19 mouse cellular contexts compared by ENCODE assay signal in genomic region chr15:89352054-89352453, GRCm38 (mm10). TPM values are rescaled to one million over a fixed set of nuclear protein-coding genes. Genes with fewer than 3 reads are reported as not detected.
A peak's percentile ranks its signal among the peaks of the same experiment; 100 is the strongest.
DNase-seq lines count a peak whose midpoint lies in the region; TF ChIP-seq lines count a peak whose summit lies in the region.
"Had no signal": no experiment of that assay in that cellular context is flagged by ENCODE, and none has a peak within 500 bp of the region (broad histone marks: within the 10 kb centered on the region; RNA-seq: fewer than 3 reads in every experiment).

No protein-coding gene starts in this region.

- in situ Hi-C loops in ES-E14 (cut with MboI; ENCODE audit: low sequenced_read_pairs in 2 of 2, unreplicated experiment in 2 of 2): no loop called here

- peak overlapping the region; percentile 15 for H3K9ac ChIP-seq in ES-E14 (ENCODE audit: insufficient read depth, low read depth, low read length, poor library complexity, severe bottlenecking)
- H3K9ac ChIP-seq: embryonic facial prominence, embryonic 12.5 days; forebrain, embryonic 12.5 days; forebrain, embryonic 15.5 days; forebrain, postnatal 0 days had no signal

- peak; percentile 15 for DNase-seq in cerebellum, adult 9-10 months
- DNase-seq in cerebellum, postnatal 14 days: no peak
- peak; percentile 92 for DNase-seq in heart, adult 11 months
- no peak for DNase-seq in heart, adult 9 months (ENCODE audit: low spot score in 2 of 2)
- no peak for DNase-seq in ES-E14 (ENCODE audit: low read depth, low spot score)
- DNase-seq in adrenal gland, postnatal 14 days: no peak
- DNase-seq: adrenal gland, adult 2 months; adrenal gland, postnatal 10 days; adrenal gland, postnatal 36 days; B cell, adult 2 months; cerebellum, adult 2 months; forebrain, postnatal 0 days had no signal

- no peaks in the 10 kb centered on the region for H3K27me3 ChIP-seq in E14TG2a.4 (ENCODE audit: insufficient read depth, low read length)
- H3K27me3 ChIP-seq: CH12.LX; embryonic facial prominence, embryonic 12.5 days; forebrain, embryonic 12.5 days; forebrain, embryonic 15.5 days had no signal

- no peak overlapping the region for H3K27ac ChIP-seq in ES-E14 (ENCODE audit: insufficient read depth, low read depth, low read length, poor library complexity, severe bottlenecking)
- H3K27ac ChIP-seq: embryonic facial prominence, embryonic 10.5 days; embryonic facial prominence, embryonic 12.5 days; forebrain, embryonic 12.5 days; forebrain, embryonic 15.5 days had no signal

- H3K36me3 ChIP-seq in E14TG2a.4 (ENCODE audit: insufficient read depth, low read length) (peaks cover 55% of the 10 kb centered on the region), ES-E14 (ENCODE audit: control insufficient read depth, insufficient read depth, low read length, poor library complexity, severe bottlenecking) (peaks cover 32% of the 10 kb centered on the region)

- H3K4me1 ChIP-seq in E14TG2a.4 (replicated peaks; ENCODE audit: low read depth, low read length) (peaks cover 46% of the 10 kb centered on the region), ES-E14 (ENCODE audit: control insufficient read depth in 2 of 2, insufficient read depth in 2 of 2, low read length in 2 of 2, poor library complexity in 1 of 2) (peaks cover 0 to 27% of the 10 kb centered on the region in 2 experiments; a peak in 2 of 4 replicates)

- TF ChIP-seq CTCF in E14TG2a.4 (conservative IDR thresholded peaks at IDR 0.05; ENCODE audit: low read length): no peak

- H3K9me3 ChIP-seq in E14TG2a.4 (ENCODE audit: low read length) (no peaks in the 10 kb centered on the region), ES-E14 (ENCODE audit: control insufficient read depth, insufficient read depth, low read depth, low read length) (no peaks in the 10 kb centered on the region)
- H3K9me3 ChIP-seq: embryonic facial prominence, embryonic 10.5 days; embryonic facial prominence, embryonic 12.5 days; forebrain, embryonic 12.5 days; forebrain, embryonic 15.5 days had no signal

- H3K4me3 ChIP-seq in E14TG2a.4 (replicated peaks; ENCODE audit: low read length): peak overlapping the region; percentile 69
- peak overlapping the region in 1 of 2 experiments; percentile 41; a peak in 1 of 4 replicates for H3K4me3 ChIP-seq in ES-E14 (ENCODE audit: insufficient read depth in 1 of 2, low read depth in 1 of 2, low read length in 2 of 2, poor library complexity in 1 of 2, severe bottlenecking in 1 of 2)
- H3K4me3 ChIP-seq: embryonic facial prominence, embryonic 10.5 days; embryonic facial prominence, embryonic 12.5 days; forebrain, embryonic 12.5 days; forebrain, embryonic 15.5 days had no signal

TF ChIP-seq in ES-E14, 5 proteins besides CTCF, POLR2A, EP300 and RAD21:
- TF ChIP-seq ZNF384 (IDR thresholded peaks at IDR 0.05; ENCODE audit: low read depth, low read length) (no peak), HCFC1 (IDR thresholded peaks at IDR 0.05; ENCODE audit: borderline replicate concordance, insufficient read depth, low read length) (no peak), CHD2 (IDR thresholded peaks at IDR 0.05; ENCODE audit: low read depth, low read length) (no peak), MAFK (IDR thresholded peaks at IDR 0.05; ENCODE audit: insufficient read depth, low read depth, low read length) (no peak), ZC3H11A (IDR thresholded peaks at IDR 0.05; ENCODE audit: borderline replicate concordance, low read depth, low read length) (no peak)

RNA-seq across cellular contexts. Expression of gene Lmf2, which starts 3.4 kb away (rescaled TPM):
- 44.8 and 45.3 TPM in 2 replicates for total RNA-seq in ES-E14 (2012; rRNA removed)
- 43.2 and 44.6 TPM in 2 replicates for total RNA-seq in adrenal gland, postnatal 14 days (2021)

RNA-seq across cellular contexts. Expression of gene Ncaph2, which starts 3.5 kb away (rescaled TPM):
- 205 and 274 TPM in 2 replicates for total RNA-seq in ES-E14 (2012; rRNA removed)
- total RNA-seq in adrenal gland, postnatal 14 days (2021): 83.3 and 85.8 TPM in 2 replicates

RNA-seq across cellular contexts. Expression of gene Miox, which starts 17.9 kb away (rescaled TPM):
- 0.54 TPM in 1 of 2 replicates, not detected in the other for total RNA-seq in ES-E14 (2012; rRNA removed)
- total RNA-seq in adrenal gland, postnatal 14 days (2021): not detected in 2 replicates
- total RNA-seq: adrenal gland, adult 2 months; adrenal gland, postnatal 36 days; CH12.LX; forebrain, postnatal 0 days; MEL had no signal

RNA-seq across cellular contexts. Expression of gene Sco2, which starts 21.6 kb away (rescaled TPM):
- total RNA-seq in ES-E14 (2012; rRNA removed): 46.4 and 50.8 TPM in 2 replicates
- total RNA-seq in adrenal gland, postnatal 14 days (2021): 39.5 and 43.5 TPM in 2 replicates

RNA-seq across cellular contexts. Expression of gene Tymp, which starts 24.8 kb away (rescaled TPM):
- 0.94 and 1.1 TPM in 2 replicates for total RNA-seq in ES-E14 (2012; rRNA removed)
- total RNA-seq in adrenal gland, postnatal 14 days (2021): 0.68 and 4.5 TPM in 2 replicates

Comparison
In these comparisons a context has a peak if more than half of its experiments do, and no peak if none do; other contexts are left out.
1. DNase-seq: peak in cerebellum, adult 9-10 months (single experiment) and heart, adult 11 months (single experiment); none in cerebellum, postnatal 14 days (0 of 2), heart, adult 9 months (0 of 2), ES-E14 (single experiment) and adrenal gland, postnatal 14 days (single experiment).